Mouse (Mus musculus): Measurements from ENCODE around the gene Ttll12.

The Ttll12 gene

GRCm38 (mm10) chr15:83526424-83527091 lies 68.4 kb downstream of the Ttll12 start, which contains the start of gene Bik:
Gene Bik (plus strand): TSS chr15:83526862.
- peak; percentile 5 to 19 for DNase-seq (ENCODE audit: low spot score in 2 of 2)
